In genomic region chr12:104057050-104057449, GRCm38 (mm10) we compare ENCODE assay signal across 11 mouse cellular contexts. TPM values are rescaled to one million over a fixed set of nuclear protein-coding genes. Genes with fewer than 3 reads are reported as not detected.
DNase-seq lines count a peak whose midpoint lies in the region; ATAC-seq and TF ChIP-seq lines count a peak whose summit lies in the region.
"Had no signal": no experiment of that assay in that cellular context is flagged by ENCODE, and none has a peak within 500 bp of the region (broad histone marks: within the 10 kb centered on the region; RNA-seq: fewer than 3 reads in every experiment).

No protein-coding gene starts in this region.

- no peaks in the 10 kb centered on the region for H3K9me3 ChIP-seq in lung, embryonic 14.5 days (ENCODE audit: low read depth, low read length)
- H3K9me3 ChIP-seq in lung, postnatal 0 days (ENCODE audit: low read length): no peaks in the 10 kb centered on the region

- H3K27me3 ChIP-seq in lung, embryonic 14.5 days (ENCODE audit: insufficient read depth, low read length): no peaks in the 10 kb centered on the region
- H3K27me3 ChIP-seq in lung, postnatal 0 days (replicated peaks; ENCODE audit: insufficient read depth, low read length): no peaks in the 10 kb centered on the region

- H3K4me3 ChIP-seq in lung, embryonic 14.5 days (ENCODE audit: low read depth, low read length): no peak overlapping the region
- H3K4me3 ChIP-seq in lung, postnatal 0 days (ENCODE audit: low read depth, low read length): no peak overlapping the region
- H3K4me3 ChIP-seq: heart, adult 2 months had no signal

- TF ChIP-seq EP300 in lung, postnatal 0 days (IDR thresholded peaks at IDR 0.05): no peak

- peak; percentile 20 for DNase-seq in adrenal gland, postnatal 10 days
- DNase-seq in adrenal gland, postnatal 36 days: no peak
- DNase-seq in lung, embryonic 14.5 days: peak; percentile 43
- no peak for DNase-seq in lung, postnatal 0 days (ENCODE audit: low spot score)
- peak; percentile 42 to 50 for DNase-seq in frontal cortex, postnatal 25 days (ENCODE audit: low spot score in 2 of 2)
- DNase-seq in natural killer cell, adult 2 months (ENCODE audit: low spot score in 2 of 2): peak; percentile 85 to 97
- DNase-seq in urinary bladder, adult 2 months (ENCODE audit: low spot score): no peak
- DNase-seq in embryo, embryonic 10 days (ENCODE audit: low spot score): no peak

- H3K27ac ChIP-seq in lung, embryonic 14.5 days (ENCODE audit: low read depth): no peak overlapping the region
- H3K27ac ChIP-seq in lung, postnatal 0 days (ENCODE audit: low read length): no peak overlapping the region
- H3K27ac ChIP-seq: heart, adult 2 months; liver, embryonic 14.5 days had no signal

- TF ChIP-seq CTCF in lung, embryonic 14.5 days (IDR thresholded peaks at IDR 0.05; ENCODE audit: low read depth): no peak
- TF ChIP-seq CTCF in lung, postnatal 0 days (IDR thresholded peaks at IDR 0.05): no peak

- no peak for ATAC-seq in lung, embryonic 14.5 days (ENCODE audit: insufficient read depth)
- ATAC-seq in lung, postnatal 0 days: no peak

- no peaks in the 10 kb centered on the region for H3K36me3 ChIP-seq in lung, embryonic 14.5 days (ENCODE audit: insufficient read depth)
- H3K36me3 ChIP-seq in lung, postnatal 0 days (ENCODE audit: insufficient read depth, low read length): no peaks in the 10 kb centered on the region

- H3K4me1 ChIP-seq in lung, embryonic 14.5 days (ENCODE audit: insufficient read depth): no peaks in the 10 kb centered on the region
- H3K4me1 ChIP-seq in lung, postnatal 0 days (ENCODE audit: insufficient read depth, low read depth, low read length): no peaks in the 10 kb centered on the region

- WGBS in lung, embryonic 14.5 days: 19% methylated on average over 4 of the region's 4 CpGs
- 22% methylated on average over 4 of the region's 4 CpGs for WGBS in lung, postnatal 0 days

- H3K9ac ChIP-seq in lung, embryonic 14.5 days: no peak overlapping the region
- no peak overlapping the region for H3K9ac ChIP-seq in lung, postnatal 0 days (replicated peaks; ENCODE audit: low read depth)
- H3K9ac ChIP-seq: liver, embryonic 14.5 days had no signal

- no peak overlapping the region for H3K4me2 ChIP-seq in lung, embryonic 14.5 days
- H3K4me2 ChIP-seq in lung, postnatal 0 days (replicated peaks; ENCODE audit: low read depth, low read length): no peak overlapping the region

RNA-seq across cellular contexts. Expression of gene Serpina12, which starts 12.8 kb away (rescaled TPM):
- total RNA-seq in adrenal gland, postnatal 10 days (2021): under 1 TPM; 0.36 TPM
- total RNA-seq in adrenal gland, postnatal 36 days (2021): under 1 TPM; 0.26 to 0.33 TPM
- not detected in 2 replicates for polyA plus RNA-seq in lung, embryonic 14.5 days (2014; fragmentation: Nextera tagmentation; extraction: Ambion mirVana)
- 0.04 TPM in 1 of 2 replicates, not detected in the other for polyA plus RNA-seq in lung, postnatal 0 days (2015; fragmentation: Nextera tagmentation; extraction: Ambion mirVana)
- polyA plus RNA-seq in urinary bladder, adult 2 months (2012; rRNA removed): not detected in 2 replicates
- total RNA-seq: heart, adult 2 months had no signal
- polyA plus RNA-seq: C2C12; heart, adult 2 months had no signal

RNA-seq across cellular contexts. Expression of gene Serpina9, which starts 43.5 kb away (rescaled TPM):
- total RNA-seq in adrenal gland, postnatal 10 days (2021): under 1 TPM in 1 of 2 experiments, not detected in 1; 0.12 TPM
- total RNA-seq in adrenal gland, postnatal 36 days (2021): not detected
- not detected in 2 replicates for polyA plus RNA-seq in lung, embryonic 14.5 days (2014; fragmentation: Nextera tagmentation; extraction: Ambion mirVana)
- 0.32 and 0.89 TPM in 2 replicates for polyA plus RNA-seq in lung, postnatal 0 days (2015; fragmentation: Nextera tagmentation; extraction: Ambion mirVana)
- 0.01 TPM in 1 of 2 replicates, not detected in the other for polyA plus RNA-seq in urinary bladder, adult 2 months (2012; rRNA removed)
- total RNA-seq: heart, adult 2 months had no signal
- polyA plus RNA-seq: liver, embryonic 14.5 days had no signal

RNA-seq across cellular contexts. Expression of gene Serpina5, which starts 43.9 kb away (rescaled TPM):
- under 1 TPM; 0.12 to 0.18 TPM for total RNA-seq in adrenal gland, postnatal 10 days (2021)
- total RNA-seq in adrenal gland, postnatal 36 days (2021): under 1 TPM in 1 of 2 experiments, not detected in 1; 0.13 TPM
- not detected in 2 replicates for polyA plus RNA-seq in lung, embryonic 14.5 days (2014; fragmentation: Nextera tagmentation; extraction: Ambion mirVana)
- not detected in 2 replicates for polyA plus RNA-seq in lung, postnatal 0 days (2015; fragmentation: Nextera tagmentation; extraction: Ambion mirVana)
- not detected in 2 replicates for polyA plus RNA-seq in urinary bladder, adult 2 months (2012; rRNA removed)
- total RNA-seq: heart, adult 2 months had no signal
- polyA plus RNA-seq: C2C12; heart, adult 2 months had no signal

RNA-seq across cellular contexts. Expression of gene Serpina3a, which starts 55.5 kb away (rescaled TPM):
- total RNA-seq in adrenal gland, postnatal 10 days (2021): not detected
- total RNA-seq in adrenal gland, postnatal 36 days (2021): not detected
- polyA plus RNA-seq in lung, embryonic 14.5 days (2014; fragmentation: Nextera tagmentation; extraction: Ambion mirVana): not detected in 2 replicates
- polyA plus RNA-seq in lung, postnatal 0 days (2015; fragmentation: Nextera tagmentation; extraction: Ambion mirVana): not detected in 2 replicates
- not detected in 2 replicates for polyA plus RNA-seq in urinary bladder, adult 2 months (2012; rRNA removed)
- total RNA-seq: heart, adult 2 months had no signal
- polyA plus RNA-seq: C2C12; heart, adult 2 months; liver, embryonic 14.5 days had no signal

Comparison
In these comparisons a context has a peak if more than half of its experiments do, and no peak if none do; other contexts are left out.
1. DNase-seq: peak in adrenal gland, postnatal 10 days (single experiment), lung, embryonic 14.5 days (single experiment), frontal cortex, postnatal 25 days (2 of 2) and natural killer cell, adult 2 months (2 of 2); none in adrenal gland, postnatal 36 days (0 of 2), lung, postnatal 0 days (single experiment), urinary bladder, adult 2 months (single experiment) and embryo, embryonic 10 days (single experiment).